Mouse (Mus musculus): ENCODE data around the gene Hapln4.

Hapln4 gene

GRCm38 (mm10) chr8:70137890-70138289 lies 54.6 kb downstream of the Hapln4 start:
- in situ Hi-C loops (cut with MboI, MseI) = no loop called here

- in situ Hi-C loops (cut with MboI, MseI) = no loop called here
These were observed 56.0 kb downstream of the Hapln4 start, which contains the start of the genes Rfxank, Borcs8 and Mef2b for GRCm38 (mm10) chr8:70139026-70139857. Gene Rfxank (minus strand): TSS chr8:70139154. Gene Borcs8 (plus strand): TSS chr8:70139499. Gene Mef2b (plus strand): TSS chr8:70139711.

- in situ Hi-C loops (cut with MboI, MseI) = no loop called here
These were observed 56.7 kb downstream of the Hapln4 start for GRCm38 (mm10) chr8:70139981-70140380.

All from T-helper 1 cell (primary cell).